Mouse (Mus musculus): ENCODE data around the gene Retreg3.
"Not testable (repeated sequence)": the region's sequence is repeated elsewhere in the genome, so short reads cannot be mapped to it uniquely, and the experiment has no call there.

- TF ChIP-seq CTCF (IDR thresholded peaks at IDR 0.05; ENCODE audit: borderline replicate concordance, insufficient read depth, low read length); POLR2A (IDR thresholded peaks at IDR 0.05; ENCODE audit: low read depth, low read length): not testable (repeated sequence)
Observed at GRCm38 (mm10) chr11:101160151-101160550, 40.5 kb upstream of the Retreg3 start.
